8 mouse cellular contexts compared by ENCODE assay signal in genomic region chr13:60467821-60468579, GRCm38 (mm10).
A peak's percentile ranks its signal among the peaks of the same experiment; 100 is the strongest.
DNase-seq lines count a peak whose midpoint lies in the region; ATAC-seq and TF ChIP-seq lines count a peak whose summit lies in the region.

No protein-coding gene starts in this region.

- TF ChIP-seq EP300 in heart, adult 2 months (IDR thresholded peaks at IDR 0.05; ENCODE audit: insufficient read depth, low read depth, low read length): no peak
- no peak for TF ChIP-seq EP300 in lung, postnatal 0 days (IDR thresholded peaks at IDR 0.05)

- H3K27ac ChIP-seq in heart, adult 2 months: no peak overlapping the region
- peak overlapping the region; percentile 75 for H3K27ac ChIP-seq in embryonic fibroblast, embryonic 13.5 days (ENCODE audit: insufficient read depth, low read length)
- H3K27ac ChIP-seq in lung, postnatal 0 days (ENCODE audit: low read length): no peak overlapping the region

- peak; percentile 53 to 68 for DNase-seq in heart, adult 2 months
- no peak for DNase-seq in heart, postnatal 25 days (ENCODE audit: low spot score)
- DNase-seq in B cell, adult 2 months: peak; percentile 11 to 22
- peak; percentile 64 for DNase-seq in adrenal gland, postnatal 25 days
- DNase-seq in kidney, postnatal 10 days: peak; percentile 77
- peak; percentile 86 for DNase-seq in lung, postnatal 0 days (ENCODE audit: low spot score)
- DNase-seq in thymus, postnatal 25 days: peak; percentile 44

- ATAC-seq in lung, postnatal 0 days: no peak

- peak; percentile 95 for TF ChIP-seq CTCF in heart, adult 2 months (IDR thresholded peaks at IDR 0.05)
- no peak for TF ChIP-seq CTCF in embryonic fibroblast, embryonic 13.5 days (IDR thresholded peaks at IDR 0.05; ENCODE audit: borderline replicate concordance, insufficient read depth, low read length)
- TF ChIP-seq CTCF in lung, postnatal 0 days (IDR thresholded peaks at IDR 0.05): peak; percentile 91

- no peak overlapping the region for H3K9ac ChIP-seq in heart, adult 2 months (ENCODE audit: low read depth, low read length)
- no peak overlapping the region for H3K9ac ChIP-seq in lung, postnatal 0 days (replicated peaks; ENCODE audit: low read depth)

- H3K4me3 ChIP-seq in heart, adult 2 months: no peak overlapping the region
- no peak overlapping the region for H3K4me3 ChIP-seq in embryonic fibroblast, embryonic 13.5 days (ENCODE audit: insufficient read depth, low read length)
- H3K4me3 ChIP-seq in lung, postnatal 0 days (ENCODE audit: low read depth, low read length): no peak overlapping the region

- no peak overlapping the region for H3K4me2 ChIP-seq in lung, postnatal 0 days (replicated peaks; ENCODE audit: low read depth, low read length)

- TF ChIP-seq POLR2A in heart, adult 2 months (IDR thresholded peaks at IDR 0.05; ENCODE audit: insufficient read depth, low read depth, low read length): no peak
- no peak for TF ChIP-seq POLR2A in embryonic fibroblast, embryonic 13.5 days (IDR thresholded peaks at IDR 0.05; ENCODE audit: low read depth, low read length)

- H3K4me1 ChIP-seq in heart, adult 2 months (ENCODE audit: control insufficient read depth, insufficient read depth, low read length): no peaks in the 10 kb centered on the region
- peaks cover 6% of the 10 kb centered on the region; the same call in 1 of the 2 replicates for H3K4me1 ChIP-seq in embryonic fibroblast, embryonic 13.5 days (ENCODE audit: control insufficient read depth, insufficient read depth, low read length)
- no peaks in the 10 kb centered on the region for H3K4me1 ChIP-seq in lung, postnatal 0 days (ENCODE audit: insufficient read depth, low read depth, low read length)

- no peaks in the 10 kb centered on the region for H3K79me2 ChIP-seq in heart, adult 2 months (replicated peaks; ENCODE audit: control insufficient read depth, insufficient read depth, low read length)

- intact Hi-C loops in heart, adult 2 months (cut with DNase I): loop anchor here (1.0 to 2.0 kb wide), 4 partner anchors 289 to 625 kb away; no protein-coding TSS in a partner anchor
- intact Hi-C loops in heart, postnatal 25 days (cut with DNase I): loop anchor here (1.0 to 2.0 kb wide), 4 partner anchors 289 to 625 kb away; no protein-coding TSS in a partner anchor

- H3K9me3 ChIP-seq in lung, postnatal 0 days (ENCODE audit: low read length): no peaks in the 10 kb centered on the region

- WGBS in heart, adult 2 months: 20% methylated on average over 11 of the region's 11 CpGs
- 20% methylated on average over 11 of the region's 11 CpGs for WGBS in lung, postnatal 0 days

- H3K36me3 ChIP-seq in heart, adult 2 months (ENCODE audit: control insufficient read depth, insufficient read depth, low read length): no peaks in the 10 kb centered on the region
- H3K36me3 ChIP-seq in lung, postnatal 0 days (ENCODE audit: insufficient read depth, low read length): no peaks in the 10 kb centered on the region

- H3K27me3 ChIP-seq in heart, adult 2 months (ENCODE audit: control insufficient read depth, insufficient read depth, low read length): no peaks in the 10 kb centered on the region
- H3K27me3 ChIP-seq in lung, postnatal 0 days (replicated peaks; ENCODE audit: insufficient read depth, low read length): no peaks in the 10 kb centered on the region
